Mouse (Mus musculus) MEL (cell line): ENCODE data around the gene Gucd1. TPM values are rescaled to one million over a fixed set of nuclear protein-coding genes. Genes with fewer than 3 reads are reported as not detected.

ENCODE experiments used
- DNase-seq: peaks from one replicate; pipeline ENCODE4 v3.0.0; 2011; ENCODE audit warnings: low read depth, low spot score
- H3K27ac ChIP-seq: 2 replicates; pipeline ENCODE4 v1.5.1; 2012; ENCODE audit warnings: low read depth, mild to moderate bottlenecking, control low read depth, low read length, moderate library complexity; ENCODE audit not compliant: control insufficient read depth
- H3K27me3 ChIP-seq, 2 experiments: fragments of 150-350 bp in 1 of 2; sonication (generic) in 1 of 2; 2 replicates each; pipeline ENCODE4 v1.6.1; 2012; ENCODE audit warnings: low read length in 2 of 2, mild to moderate bottlenecking in 2 of 2, improper control_type of control experiment in 1 of 2, moderate library complexity in 1 of 2; ENCODE audit not compliant: insufficient read depth in 2 of 2, control insufficient read depth in 1 of 2
- H3K36me3 ChIP-seq, 2 experiments: 2 replicates each; pipeline ENCODE4 v1.6.1; 2012 to 2014; ENCODE audit warnings: low read length in 2 of 2, improper control_type of control experiment in 1 of 2, inconsistent platforms in 1 of 2, mild to moderate bottlenecking in 1 of 2; ENCODE audit not compliant: insufficient read depth in 2 of 2, control insufficient read depth in 1 of 2
- H3K4me1 ChIP-seq, 2 experiments: fragments of 150-350 bp in 1 of 2; sonication (generic) in 1 of 2; 2 replicates each; pipeline ENCODE4 v1.6.1; 2012; ENCODE audit warnings: low read length in 2 of 2, improper control_type of control experiment in 1 of 2, mild to moderate bottlenecking in 1 of 2; ENCODE audit not compliant: insufficient read depth in 2 of 2, control insufficient read depth in 1 of 2
- H3K4me3 ChIP-seq, 2 experiments: fragments of 150-350 bp in 1 of 2; sonication (generic) in 1 of 2; 2 replicates each; pipeline ENCODE4 v1.5.1; 2012; ENCODE audit warnings: low read depth in 2 of 2, low read length in 2 of 2, mild to moderate bottlenecking in 2 of 2, moderate library complexity in 2 of 2, control low read depth in 1 of 2, improper control_type of control experiment in 1 of 2; ENCODE audit not compliant: control insufficient read depth in 1 of 2, insufficient read depth in 1 of 2
- H3K79me2 ChIP-seq: 2 replicates; pipeline ENCODE4 v1.6.1; 2012; ENCODE audit warnings: mild to moderate bottlenecking, low read length, moderate library complexity; ENCODE audit not compliant: control insufficient read depth, poor library complexity, insufficient read depth
- H3K9ac ChIP-seq: 2 replicates; pipeline ENCODE4 v1.6.1; 2012; ENCODE audit warnings: low read depth, mild to moderate bottlenecking, control low read depth, low read length, moderate library complexity; ENCODE audit not compliant: control insufficient read depth, poor library complexity, severe bottlenecking
- H3K9me3 ChIP-seq: fragments of 150-350 bp; sonication (generic); replicated peaks from 2 replicates; pipeline ENCODE4 v1.6.1; 2012; ENCODE audit warnings: mild to moderate bottlenecking, low read length, improper control_type of control experiment, moderate library complexity; ENCODE audit not compliant: insufficient read depth
- BHLHE40 ChIP-seq: IDR thresholded peaks from 2 replicates; pipeline ENCODE4 v1.6.1; 2012; ENCODE audit warnings: low read depth, mild to moderate bottlenecking, inconsistent platforms, low read length, improper control_type of control experiment, borderline replicate concordance
- CHD2 ChIP-seq: IDR thresholded peaks from 2 replicates; pipeline ENCODE4 v1.6.1; 2011; ENCODE audit warnings: low read length, improper control_type of control experiment
- E2F4 ChIP-seq: IDR thresholded peaks from 2 replicates; pipeline ENCODE4 v1.6.1; 2011; ENCODE audit warnings: low read depth, low read length, improper control_type of control experiment, borderline replicate concordance
- ELF1 ChIP-seq: IDR thresholded peaks from 2 replicates; pipeline ENCODE4 v1.6.1; 2014; ENCODE audit warnings: low read depth, mild to moderate bottlenecking, inconsistent platforms, low read length, improper control_type of control experiment, moderate library complexity
- EP300 ChIP-seq, 2 experiments: IDR thresholded peaks; 2 replicates each; pipeline ENCODE4 v1.6.1; 2011; ENCODE audit warnings: improper control_type of control experiment in 2 of 2, low read length in 2 of 2, low read depth in 1 of 2, mild to moderate bottlenecking in 1 of 2
- GABPA ChIP-seq: IDR thresholded peaks from 2 replicates; pipeline ENCODE4 v1.6.1; 2012; ENCODE audit warnings: low read depth, mild to moderate bottlenecking, inconsistent platforms, low read length, improper control_type of control experiment, moderate library complexity
- GATA1 ChIP-seq: IDR thresholded peaks from 2 replicates; pipeline ENCODE4 v1.6.1; 2011; ENCODE audit warnings: low read depth, low read length, improper control_type of control experiment
- HCFC1 ChIP-seq: IDR thresholded peaks from 2 replicates; pipeline ENCODE4 v1.6.1; 2012; ENCODE audit warnings: low read depth, mild to moderate bottlenecking, inconsistent platforms, low read length, improper control_type of control experiment, moderate library complexity
- MAFK ChIP-seq: IDR thresholded peaks from 2 replicates; pipeline ENCODE4 v1.6.1; 2011; ENCODE audit warnings: low read depth, mild to moderate bottlenecking, low read length, improper control_type of control experiment, borderline replicate concordance
- MAX ChIP-seq: IDR thresholded peaks from 2 replicates; pipeline ENCODE4 v1.6.1; 2011; ENCODE audit warnings: low read length, improper control_type of control experiment
- MAZ ChIP-seq: IDR thresholded peaks from 2 replicates; pipeline ENCODE4 v1.6.1; 2012; ENCODE audit warnings: low read depth, mild to moderate bottlenecking, inconsistent platforms, low read length, improper control_type of control experiment
- MEF2A ChIP-seq: IDR thresholded peaks from 2 replicates; pipeline ENCODE4 v1.6.1; 2014; ENCODE audit warnings: low read depth, mild to moderate bottlenecking, inconsistent platforms, low read length, improper control_type of control experiment; ENCODE audit not compliant: poor library complexity, insufficient replicate concordance, severe bottlenecking; ENCODE audit errors: extremely low read depth
- MXI1 ChIP-seq: IDR thresholded peaks from 2 replicates; pipeline ENCODE4 v1.6.1; 2011; ENCODE audit warnings: mild to moderate bottlenecking, low read depth, low read length, improper control_type of control experiment
- MYB ChIP-seq: IDR thresholded peaks from 2 replicates; pipeline ENCODE4 v1.6.1; 2011; ENCODE audit warnings: mild to moderate bottlenecking, low read depth, low read length, improper control_type of control experiment
- MYC ChIP-seq: IDR thresholded peaks from 2 replicates; pipeline ENCODE4 v1.6.1; 2011; ENCODE audit warnings: low read depth, mild to moderate bottlenecking, low read length, improper control_type of control experiment, moderate library complexity
- POLR2A ChIP-seq, 2 experiments: IDR thresholded peaks; 2 replicates each; pipeline ENCODE4 v1.6.1; 2011 to 2012; ENCODE audit warnings: low read length in 2 of 2, mild to moderate bottlenecking in 2 of 2, control low read depth in 1 of 2, improper control_type of control experiment in 1 of 2, low read depth in 1 of 2, moderate library complexity in 1 of 2; ENCODE audit not compliant: control insufficient read depth in 1 of 2, insufficient read depth in 1 of 2, poor library complexity in 1 of 2
- POLR2AphosphoS2 ChIP-seq: IDR thresholded peaks from 2 replicates; pipeline ENCODE4 v1.6.1; 2011; ENCODE audit warnings: low read length, improper control_type of control experiment
- POLR2AphosphoS5 ChIP-seq: IDR thresholded peaks from 2 replicates; pipeline ENCODE4 v1.6.1; 2012; ENCODE audit warnings: low read depth, borderline replicate concordance, mild to moderate bottlenecking, inconsistent platforms, low read length, moderate library complexity, mixed read lengths
- RAD21 ChIP-seq: IDR thresholded peaks from 2 replicates; pipeline ENCODE4 v1.6.1; 2011; ENCODE audit warnings: mild to moderate bottlenecking, low read depth, low read length, improper control_type of control experiment
- RCOR1 ChIP-seq: IDR thresholded peaks from 2 replicates; pipeline ENCODE4 v1.6.1; 2012; ENCODE audit warnings: low read depth, mild to moderate bottlenecking, inconsistent platforms, low read length, improper control_type of control experiment
- TAL1 ChIP-seq: IDR thresholded peaks from 2 replicates; pipeline ENCODE4 v1.6.1; 2012; ENCODE audit warnings: mild to moderate bottlenecking, inconsistent platforms, low read length, moderate library complexity, mixed read lengths
- TCF12 ChIP-seq: IDR thresholded peaks from 2 replicates; pipeline ENCODE4 v1.6.1; 2014; ENCODE audit warnings: low read depth, mild to moderate bottlenecking, inconsistent platforms, low read length, improper control_type of control experiment, moderate library complexity
- UBTF ChIP-seq: IDR thresholded peaks from 2 replicates; pipeline ENCODE4 v1.6.1; 2012; ENCODE audit warnings: low read depth, mild to moderate bottlenecking, inconsistent platforms, low read length, improper control_type of control experiment, moderate library complexity, borderline replicate concordance; ENCODE audit not compliant: insufficient read depth
- USF2 ChIP-seq, 2 experiments: IDR thresholded peaks; 2 replicates each; pipeline ENCODE4 v1.6.1; 2011 to 2012; ENCODE audit warnings: improper control_type of control experiment in 2 of 2, low read length in 2 of 2, borderline replicate concordance in 1 of 2, inconsistent platforms in 1 of 2, low read depth in 1 of 2, mild to moderate bottlenecking in 1 of 2; ENCODE audit not compliant: insufficient read depth in 1 of 2
- ZC3H11A ChIP-seq: IDR thresholded peaks from 2 replicates; pipeline ENCODE4 v1.6.1; 2012; ENCODE audit warnings: low read depth, mild to moderate bottlenecking, inconsistent platforms, low read length, improper control_type of control experiment
- ZKSCAN1 ChIP-seq: IDR thresholded peaks from 2 replicates; pipeline ENCODE4 v1.6.1; 2012; ENCODE audit warnings: low read depth, mild to moderate bottlenecking, inconsistent platforms, low read length, improper control_type of control experiment, moderate library complexity
- ZMIZ1 ChIP-seq: IDR thresholded peaks from 2 replicates; pipeline ENCODE4 v1.6.1; 2012; ENCODE audit warnings: low read depth, mild to moderate bottlenecking, inconsistent platforms, low read length, improper control_type of control experiment, moderate library complexity
- polyA plus RNA-seq, 2 experiments: library from polyadenylated mRNA; stranded (reverse) in 1 of 2; unstranded in 1 of 2; fragments of >175 nt in 1 of 2; fragments of >200 nt in 1 of 2; gene quantifications; 2 replicates each; pipeline versions ENCODE4 v1.2.1 to v1.2.4; 2012; ENCODE audit warnings: low replicate concordance in 2 of 2, low read depth in 1 of 2; ENCODE audit not compliant: insufficient read length in 2 of 2, insufficient read depth in 1 of 2, missing spikeins in 1 of 2
- total RNA-seq: library from RNA; depleted of rRNA; stranded (reverse); fragments of 300-350 nt; gene quantifications from 2 replicates; pipeline ENCODE4 v1.2.3, GENCODE M21; 2012

The Gucd1 gene
- total and polyA plus RNA-seq, 3 experiments, result 18.7 to 30.7 TPM; not detected in 1

GRCm38 (mm10) chr10:75562596-75562995 is 44.8 kb upstream of the Gucd1 start:
- Histone ChIP-seq H3K36me3 (peaks cover 0 to 17% of the 10 kb centered on the region in 2 experiments; a peak in 2 of 4 replicates), H3K27me3 (no peaks in the 10 kb centered on the region), H3K4me1 (peaks cover 9 to 35% of the 10 kb centered on the region in 2 experiments), H3K9me3 (no peaks in the 10 kb centered on the region), H3K4me3 (no peak overlapping the region), H3K27ac (no peak overlapping the region), H3K9ac (no peak overlapping the region), H3K79me2 (no peaks in the 10 kb centered on the region)
- no peak for TF ChIP-seq CHD2
- TF ChIP-seq MYB, result no peak
- no peak for TF ChIP-seq TAL1
- no peak for TF ChIP-seq HCFC1
- no peak for TF ChIP-seq ZC3H11A
- no peak for TF ChIP-seq ZKSCAN1
- TF ChIP-seq GABPA, result no peak
- no peak for TF ChIP-seq GATA1
- TF ChIP-seq BHLHE40, result no peak
- TF ChIP-seq POLR2AphosphoS2, result no peak
- TF ChIP-seq MAZ, result no peak
- no peak for TF ChIP-seq POLR2AphosphoS5
- no peak for TF ChIP-seq MAFK
- TF ChIP-seq MXI1, result no peak
- TF ChIP-seq MEF2A, result no peak
- no peak for TF ChIP-seq MYC
- no peak for DNase-seq

GRCm38 (mm10) chr10:75561071-75561654 is 43.4 kb upstream of the Gucd1 start, which contains the start of gene Ggt1:
Ggt1 (plus strand) TSS chr10:75561604.
- Histone ChIP-seq H3K27me3 (no peaks in the 10 kb centered on the region), H3K4me1 (peaks cover 9 to 32% of the 10 kb centered on the region in 2 experiments)
- TF ChIP-seq POLR2AphosphoS5, result no peak
- no peak for TF ChIP-seq ELF1
- no peak for TF ChIP-seq UBTF
- no peak for TF ChIP-seq EP300 (IDR thresholded peaks at IDR 0.05; ENCODE audit: low read depth in 1 of 2, low read length in 2 of 2)
- no peak for TF ChIP-seq MEF2A
- TF ChIP-seq E2F4, result no peak
- no peak for TF ChIP-seq TCF12
- no peak for TF ChIP-seq MXI1
- TF ChIP-seq MYC, result no peak
- TF ChIP-seq TAL1, result no peak
- no peak for TF ChIP-seq ZMIZ1
- no peak for TF ChIP-seq ZC3H11A
- no peak for TF ChIP-seq CHD2
- TF ChIP-seq RAD21, result no peak
- TF ChIP-seq RCOR1, result no peak
- TF ChIP-seq POLR2A (IDR thresholded peaks at IDR 0.05; ENCODE audit: control insufficient read depth in 1 of 2, insufficient read depth in 1 of 2, low read depth in 1 of 2, low read length in 2 of 2, poor library complexity in 1 of 2), result no peak
- no peak for TF ChIP-seq MAX
- TF ChIP-seq USF2 (IDR thresholded peaks at IDR 0.05; ENCODE audit: borderline replicate concordance in 1 of 2, insufficient read depth in 1 of 2, low read depth in 1 of 2, low read length in 2 of 2), result no peak
- TF ChIP-seq MYB, result no peak
- no peak for TF ChIP-seq GABPA

More at GRCm38 (mm10) chr10:75561071-75561654, 43.4 kb upstream of the Gucd1 start, which contains the start of gene Ggt1:
- Histone ChIP-seq H3K79me2 (no peaks in the 10 kb centered on the region), H3K9me3 (no peaks in the 10 kb centered on the region), H3K9ac (no peak within 1 kb of the TSS), H3K4me3 (no peak within 1 kb of the TSS), H3K27ac (no peak within 1 kb of the TSS), H3K36me3 (peaks cover 0 to 17% of the 10 kb centered on the region in 2 experiments; a peak in 2 of 4 replicates)
- no peak for DNase-seq
